Mouse (Mus musculus): ENCODE results near the gene Amy2a4.
"Not testable (repeated sequence)": the region's sequence is repeated elsewhere in the genome, so short reads cannot be mapped to it uniquely, and the experiment has no call there.

- not testable (repeated sequence) for TF ChIP-seq POLR2A (IDR thresholded peaks at IDR 0.05; ENCODE audit: extremely low read depth, insufficient read depth, low read length); CTCF (IDR thresholded peaks at IDR 0.05; ENCODE audit: low read depth, low read length)
Observed at GRCm38 (mm10) chr3:113312937-113313336, 21.7 kb upstream of the Amy2a4 start.
